Mouse (Mus musculus) gastrocnemius, adult 2 months (tissue): Measurements from ENCODE around the gene Derl3. TPM values are rescaled to one million over a fixed set of nuclear protein-coding genes. Genes with fewer than 3 reads are reported as not detected.
"Not testable (repeated sequence)": the region's sequence is repeated elsewhere in the genome, so short reads cannot be mapped to it uniquely, and the experiment has no call there.

ENCODE experiments used
- DNase-seq: peaks from one replicate; pipeline ENCODE4 v3.0.0; 2022
- H3K27ac ChIP-seq: fragments of 200-600 bp; 2 replicates; pipeline ENCODE4 v1.8.1; 2022; ENCODE audit warnings: mild to moderate bottlenecking
- H3K4me3 ChIP-seq: fragments of 200-600 bp; 2 replicates; pipeline ENCODE4 v1.8.1; 2022; ENCODE audit warnings: mild to moderate bottlenecking, moderate library complexity
- CTCF ChIP-seq: fragments of 200-600 bp; IDR thresholded peaks from 2 replicates; pipeline ENCODE4 v1.8.1; 2022; ENCODE audit warnings: antibody characterized with exemption, mild to moderate bottlenecking, moderate library complexity
- intact Hi-C: fragments of 180-260 bp; cut with DNase I; formaldehyde crosslinking; loops from one replicate; pipeline ENCODE4 v1.15.1; 2025
- long read RNA-seq, 2 experiments: library from polyadenylated mRNA; stranded (forward); transcript quantifications; one replicate each; pipeline ENCODE4 v2.0.0; 2021
- total RNA-seq, 2 experiments: library from RNA; stranded (reverse); gene quantifications; 2 replicates each; pipeline ENCODE4 v1.2.3; 2021

The Derl3 gene
- under 1 TPM in 1 of 2 experiments, not detected in 1; 0.45 TPM for total RNA-seq
- long read RNA-seq, experiment 1, result 0 reads
- long read RNA-seq, experiment 2, result 0 reads

DNA sequence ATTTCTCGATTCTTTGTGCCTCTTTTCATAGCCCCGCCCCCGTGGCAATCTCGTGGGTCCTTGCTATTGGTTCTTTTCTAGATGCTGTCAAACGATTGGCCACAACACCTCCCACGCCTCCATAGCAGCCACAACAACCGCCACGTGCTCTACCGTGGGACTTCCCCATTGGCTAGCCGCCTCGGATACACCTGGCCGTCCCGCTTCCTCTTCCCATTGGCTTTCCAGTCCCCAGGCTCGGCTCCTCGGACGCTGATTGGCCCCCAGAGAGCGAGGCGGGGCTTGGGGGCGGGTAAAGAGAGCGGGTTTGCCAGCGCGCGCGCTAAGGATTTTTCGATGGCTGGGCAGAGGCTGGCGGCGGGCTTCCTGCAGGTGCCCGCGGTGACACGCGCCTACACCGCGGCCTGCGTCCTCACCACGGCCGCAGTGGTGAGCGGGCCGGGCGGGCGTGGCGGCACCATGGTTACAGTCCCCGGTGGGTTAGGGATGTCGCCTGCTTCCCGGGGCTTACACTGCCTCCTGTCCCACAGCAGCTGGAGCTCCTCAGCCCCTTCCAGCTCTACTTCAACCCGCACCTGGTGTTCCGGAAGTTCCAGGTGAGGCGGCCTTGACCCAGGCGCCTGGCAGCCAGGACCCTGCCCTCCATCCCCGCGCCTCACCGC is at the start of gene Derl3:
Gene Derl3 (plus strand): TSS at position 325 of the 662 bp plus-strand sequence.
- DNase-seq, result peak; percentile 93
- Histone ChIP-seq H3K4me3 (peak within 1 kb of the TSS; percentile 74), H3K27ac (0 out of 2 replicates have a peak within 1 kb of the TSS, but pooled peaks have one; percentile 24)
- TF ChIP-seq CTCF, result no peak
- intact Hi-C loops, result no loop called here

DNA sequence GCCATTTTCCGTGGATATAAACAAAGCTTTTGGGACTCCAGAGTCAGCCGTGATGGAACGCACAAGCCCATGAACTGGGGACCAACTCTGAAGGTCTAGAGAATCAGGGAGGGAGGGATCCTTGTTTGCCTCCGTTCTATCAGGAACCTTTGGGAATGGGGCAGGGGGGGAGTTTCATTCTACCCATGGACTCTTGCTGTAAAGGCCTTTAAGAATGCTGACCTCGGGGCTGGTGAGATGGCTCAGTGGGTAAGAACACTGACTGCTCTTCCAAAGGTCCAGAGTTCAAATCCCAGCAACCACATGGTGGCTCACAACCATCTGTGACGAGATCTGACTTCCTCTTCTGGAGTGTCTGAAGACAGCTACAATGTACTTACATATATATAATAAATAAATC is 49.3 kb upstream of the Derl3 start:
- DNase-seq, H3K27ac ChIP-seq, intact Hi-C loops, H3K4me3 ChIP-seq: not testable (repeated sequence)

GRCm38 (mm10) chr10:75844800-75845199 is 48.4 kb upstream of the Derl3 start:
- intact Hi-C loops, result no loop called here
- DNase-seq, result no peak
- H3K27ac ChIP-seq, result peak overlapping the region; percentile 82

DNA sequence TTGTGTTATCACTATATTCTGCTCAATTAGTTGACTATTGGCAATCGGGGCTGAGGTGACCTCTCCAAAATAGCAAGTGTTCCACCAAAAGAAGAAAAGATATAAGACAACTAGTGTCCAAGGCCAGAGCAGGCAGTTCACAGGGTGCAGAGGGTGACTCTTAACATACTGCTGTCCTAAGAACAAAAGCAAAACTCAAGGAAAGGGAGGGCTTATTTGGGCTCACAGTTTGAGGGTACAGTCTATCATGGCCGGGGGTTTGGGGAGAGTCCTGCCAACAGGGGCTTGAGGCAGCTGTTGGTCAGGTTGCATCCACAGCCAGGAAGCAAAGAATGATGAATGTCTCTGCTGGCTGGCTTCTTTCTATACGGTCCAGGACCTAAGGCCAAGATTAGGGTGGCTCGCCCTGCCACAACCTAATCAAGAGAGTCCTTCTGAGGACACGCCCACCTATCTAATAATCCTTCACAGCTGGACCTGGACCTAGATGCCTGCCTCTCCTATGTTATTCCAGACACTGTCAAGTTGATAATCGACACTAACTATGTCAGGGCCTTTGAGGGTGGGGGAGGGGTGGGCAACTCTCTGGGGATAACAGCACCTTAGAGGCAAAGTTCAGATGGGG is 47.8 kb upstream of the Derl3 start:
- H3K4me3 ChIP-seq, result no peak overlapping the region
- TF ChIP-seq CTCF, result no peak
- no peak for DNase-seq
- H3K27ac ChIP-seq, result peak overlapping the region; percentile 61
- intact Hi-C loops, result no loop called here

More at GRCm38 (mm10) chr10:75844800-75845199, 48.4 kb upstream of the Derl3 start:
- H3K4me3 ChIP-seq, result no peak overlapping the region
- TF ChIP-seq CTCF, result peak; percentile 18; the same call in 1 of the 2 replicates

- Histone ChIP-seq H3K27ac (no peak overlapping the region), H3K4me3 (no peak overlapping the region)
- intact Hi-C loops, result no loop called here
- no peak for TF ChIP-seq CTCF
- DNase-seq, result no peak
These were observed 44.8 kb upstream of the Derl3 start for GRCm38 (mm10) chr10:75848382-75848781.

- intact Hi-C loops, result loop anchor here (5.0 kb wide), 1 partner anchor 214 kb away; no protein-coding TSS in a partner anchor
- Histone ChIP-seq H3K4me3 (no peak overlapping the region), H3K27ac (no peak overlapping the region)
- no peak for TF ChIP-seq CTCF
- no peak for DNase-seq
These were observed 42.1 kb upstream of the Derl3 start for GRCm38 (mm10) chr10:75851076-75851475.

GRCm38 (mm10) chr10:75851681-75852080 is 41.5 kb upstream of the Derl3 start:
- intact Hi-C loops, result loop anchor here (5.0 kb wide), 1 partner anchor 214 kb away; no protein-coding TSS in a partner anchor
- TF ChIP-seq CTCF, result no peak
- DNase-seq, result no peak
- no peak overlapping the region for H3K27ac ChIP-seq
- no peak overlapping the region for H3K4me3 ChIP-seq

- no peak for DNase-seq
- TF ChIP-seq CTCF, result no peak
- intact Hi-C loops, result loop anchor here (1.0 to 5.0 kb wide), 3 partner anchors 108 to 266 kb away; no protein-coding TSS in a partner anchor
- Histone ChIP-seq H3K27ac (no peak overlapping the region), H3K4me3 (no peak overlapping the region)
These were observed 40.6 kb upstream of the Derl3 start for GRCm38 (mm10) chr10:75852539-75853125.

GRCm38 (mm10) chr10:75853452-75853851 is 39.8 kb upstream of the Derl3 start:
- DNase-seq, result peak; percentile 82
- no peak overlapping the region for H3K27ac ChIP-seq

GRCm38 (mm10) chr10:75854096-75854495 is 39.1 kb upstream of the Derl3 start:
- Histone ChIP-seq H3K4me3 (no peak overlapping the region), H3K27ac (no peak overlapping the region)
- intact Hi-C loops, result loop anchor here (5.0 kb wide), 1 partner anchor 217 kb away; no protein-coding TSS in a partner anchor
- DNase-seq, result no peak
- TF ChIP-seq CTCF, result no peak

More at GRCm38 (mm10) chr10:75853452-75853851, 39.8 kb upstream of the Derl3 start:
- H3K4me3 ChIP-seq, result no peak overlapping the region
- intact Hi-C loops, result loop anchor here (1.0 to 5.0 kb wide), 3 partner anchors 109 to 267 kb away; no protein-coding TSS in a partner anchor
- TF ChIP-seq CTCF, result peak; percentile 77

GRCm38 (mm10) chr10:75854791-75855190 is 38.4 kb upstream of the Derl3 start:
- TF ChIP-seq CTCF, result no peak
- DNase-seq, result no peak
- H3K4me3 ChIP-seq, result no peak overlapping the region
- intact Hi-C loops, result loop anchor here (5.0 kb wide), 1 partner anchor 217 kb away; no protein-coding TSS in a partner anchor
- no peak overlapping the region for H3K27ac ChIP-seq

DNA sequence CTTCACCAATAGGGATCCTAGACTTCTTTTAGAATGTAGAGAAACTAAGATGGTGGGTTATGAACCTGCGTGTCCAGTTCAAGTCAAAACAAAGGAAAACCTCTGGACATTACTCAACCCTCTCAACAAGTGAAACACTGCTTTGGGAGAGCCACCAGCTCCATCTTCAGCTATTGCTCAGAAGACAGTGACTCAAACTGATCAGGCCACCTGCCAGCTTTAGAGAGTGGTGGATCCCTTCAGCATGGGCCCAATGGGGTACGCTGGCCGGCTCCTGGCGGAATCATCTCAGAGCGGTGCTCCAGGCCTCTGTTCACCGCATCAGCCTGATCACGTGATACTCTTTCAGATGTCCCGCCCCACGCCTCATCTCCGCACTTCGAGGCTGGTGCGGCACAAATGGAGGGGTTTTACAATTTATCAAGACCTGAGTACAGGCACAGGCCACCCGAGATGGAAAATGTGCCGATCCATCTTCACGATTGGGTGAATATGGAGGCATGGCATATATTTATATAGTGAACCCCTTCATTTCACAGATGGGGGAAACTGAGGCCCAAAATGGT is 37.7 kb upstream of the Derl3 start:
- intact Hi-C loops, result no loop called here
- no peak for DNase-seq
- no peak overlapping the region for H3K27ac ChIP-seq
- no peak overlapping the region for H3K4me3 ChIP-seq
- TF ChIP-seq CTCF, result no peak
